Mouse (Mus musculus): ENCODE measurements around the gene Rtl10.
A peak's percentile ranks its signal among the peaks of the same experiment; 100 is the strongest.
"Not testable (repeated sequence)": the region's sequence is repeated elsewhere in the genome, so short reads cannot be mapped to it uniquely, and the experiment has no call there.

Rtl10 gene

DNA sequence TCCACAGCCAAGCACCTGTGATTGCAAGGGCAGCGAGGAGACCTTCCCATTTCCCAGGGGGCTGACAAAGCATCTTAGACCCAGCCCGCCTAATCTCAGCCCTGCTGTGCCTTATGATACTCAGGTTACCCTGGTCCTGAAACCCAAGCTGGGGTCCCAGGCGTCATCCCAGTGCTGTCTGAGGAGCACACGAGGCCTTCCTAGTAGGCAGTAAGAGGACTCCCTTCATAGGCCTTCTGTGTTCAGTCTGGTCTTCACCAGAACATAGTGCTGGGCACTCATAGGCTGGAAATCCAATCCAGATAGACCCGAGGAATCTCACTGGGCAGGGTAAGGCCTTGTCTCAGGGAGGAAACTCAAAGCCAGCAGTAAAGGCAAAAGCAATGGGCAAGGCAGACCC, 14.9 kb upstream of the Rtl10 start:
- DNase-seq (ENCODE audit: low spot score) = no peak

DNA sequence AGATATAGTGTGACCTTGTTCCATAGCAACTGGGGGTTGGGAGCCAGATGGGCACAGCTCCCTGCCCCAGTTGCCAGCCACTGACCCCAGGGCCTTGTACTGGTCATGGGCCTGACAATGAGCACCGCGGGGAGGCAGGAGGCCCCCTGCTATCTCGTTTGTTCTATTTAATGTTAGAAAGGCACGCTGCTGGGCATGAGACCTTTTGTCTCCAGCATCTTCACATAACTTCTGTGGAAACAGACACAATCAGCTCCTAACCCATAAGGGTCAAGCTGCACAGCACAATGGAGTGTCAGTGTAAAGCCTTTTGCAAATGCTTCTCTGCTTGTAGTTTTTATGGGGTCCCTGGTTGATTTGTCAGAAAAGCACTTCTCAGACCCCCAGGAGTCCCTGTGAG, 14.3 kb upstream of the Rtl10 start:
- no peak for DNase-seq (ENCODE audit: low spot score)

DNA sequence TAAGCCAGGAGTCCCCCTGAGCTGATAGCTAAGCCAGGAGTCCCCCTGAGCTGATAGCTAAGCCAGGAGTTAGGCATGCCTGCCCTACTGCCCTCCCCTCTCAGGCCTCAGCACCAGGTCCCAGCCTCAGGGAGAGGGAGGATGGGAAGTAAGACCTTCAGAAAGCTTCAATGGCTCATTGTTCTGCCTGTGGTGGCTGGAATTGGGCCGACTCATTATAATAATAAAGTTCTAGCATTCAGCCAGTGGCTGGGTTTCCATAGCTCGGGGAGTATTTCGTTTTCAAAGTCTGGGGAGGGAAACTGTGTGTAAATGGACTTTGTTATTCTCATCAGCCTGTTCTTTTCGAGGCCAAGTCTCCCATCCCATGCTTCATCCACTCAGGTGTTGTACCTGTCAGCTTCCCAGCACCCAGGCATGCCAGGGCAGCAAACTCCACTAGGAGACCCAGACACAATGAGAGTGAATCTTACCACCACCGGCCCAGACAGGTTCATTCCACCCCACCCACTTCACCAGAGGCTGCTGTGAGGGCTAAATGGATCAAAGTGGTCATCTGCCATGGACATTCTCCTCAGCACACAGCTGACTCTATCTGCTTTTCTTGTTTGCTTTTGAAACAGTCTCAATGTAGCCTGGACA, 13.8 kb upstream of the Rtl10 start:
- no peak for DNase-seq (ENCODE audit: low spot score)

DNA sequence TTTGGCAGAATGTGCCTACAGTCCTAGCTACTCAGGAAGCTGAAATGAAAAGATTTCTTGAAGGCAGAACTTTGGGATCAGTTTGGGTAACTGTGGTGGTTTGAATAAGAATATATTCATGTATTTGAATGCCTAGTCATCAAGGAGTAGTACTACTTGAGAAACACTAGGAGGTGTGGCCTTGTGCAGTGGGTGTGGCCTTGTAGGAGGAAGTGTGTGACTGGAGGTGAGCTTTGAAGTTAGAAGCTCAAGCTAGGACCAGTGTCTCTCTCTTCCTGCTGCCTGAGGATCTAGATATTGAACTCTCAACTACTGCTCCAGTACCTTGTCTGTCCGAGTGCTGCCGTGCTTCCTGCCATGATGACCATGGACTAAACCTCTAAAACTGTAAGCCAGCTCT, 12.6 kb upstream of the Rtl10 start:
- no peak for DNase-seq (ENCODE audit: low spot score)

DNA sequence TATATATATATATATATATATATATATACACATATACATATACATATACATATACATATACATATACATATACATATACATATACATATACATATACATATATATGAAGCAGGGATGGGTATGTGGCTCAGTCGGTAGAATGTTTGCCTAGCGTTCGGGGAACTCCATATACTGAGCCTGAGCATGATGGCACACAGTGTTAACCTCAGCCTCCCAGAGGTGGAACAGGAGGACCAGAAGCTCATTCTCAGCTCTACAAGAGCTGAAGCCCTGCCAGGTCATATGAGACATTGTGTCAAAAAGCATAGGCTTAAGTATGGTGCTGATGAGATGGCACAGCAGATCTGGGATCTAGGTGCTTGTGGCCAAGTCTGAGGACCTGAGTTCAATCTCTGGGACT, 8.4 kb upstream of the Rtl10 start:
- DNase-seq (ENCODE audit: low spot score) = no peak

DNA sequence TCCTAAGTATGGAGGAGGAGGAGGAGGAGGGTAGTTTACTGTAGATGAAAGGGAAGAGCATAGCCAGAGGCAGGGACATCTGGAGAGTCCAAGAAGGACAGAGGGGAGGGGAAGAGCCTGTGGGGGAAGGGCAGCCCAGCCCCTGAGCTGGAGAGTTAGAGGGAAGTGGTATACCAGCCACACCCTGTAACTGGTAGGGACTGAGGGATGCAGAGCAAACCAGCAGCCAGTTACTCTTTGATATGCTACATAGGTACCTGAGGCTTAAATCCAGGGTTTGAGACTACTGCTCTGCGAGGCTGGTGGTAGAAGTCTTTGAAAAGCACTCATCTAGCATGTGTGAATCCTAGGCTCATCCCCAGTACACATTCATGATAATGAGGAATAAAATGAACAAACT, 7.8 kb upstream of the Rtl10 start:
- DNase-seq (ENCODE audit: low spot score) = no peak

DNA sequence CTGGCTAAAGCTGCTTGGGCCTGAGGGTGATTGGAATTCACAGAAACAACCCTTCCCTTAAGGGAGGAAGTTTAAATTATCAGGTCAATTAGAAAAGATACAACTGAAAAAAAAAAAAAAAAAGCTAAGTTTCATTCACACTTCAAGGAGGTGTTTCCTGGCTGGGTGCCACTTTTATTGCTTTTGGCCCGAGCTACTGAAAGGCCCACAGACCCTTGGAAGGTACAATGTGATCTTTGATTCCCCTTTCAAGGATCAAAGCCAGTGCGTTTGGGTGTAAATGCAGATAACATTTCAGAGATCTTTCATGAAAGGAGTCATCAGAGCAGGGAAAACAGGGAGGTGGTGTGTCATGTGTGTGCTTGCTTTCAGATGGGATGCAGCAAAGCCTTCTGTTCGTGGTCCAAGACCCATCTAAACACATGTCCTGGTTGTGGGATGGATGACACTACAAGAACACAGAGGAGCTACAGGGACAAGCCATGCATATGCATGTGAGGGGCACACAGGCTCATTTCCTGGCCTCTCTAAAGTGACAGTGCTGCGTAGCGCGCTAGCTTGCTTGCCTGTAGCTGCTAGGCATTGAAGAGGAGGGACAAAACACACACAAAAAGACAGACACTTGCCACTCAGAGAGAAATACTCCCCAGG, 711 bp upstream of the Rtl10 start:
- DNase-seq (ENCODE audit: low spot score) = no peak

DNA sequence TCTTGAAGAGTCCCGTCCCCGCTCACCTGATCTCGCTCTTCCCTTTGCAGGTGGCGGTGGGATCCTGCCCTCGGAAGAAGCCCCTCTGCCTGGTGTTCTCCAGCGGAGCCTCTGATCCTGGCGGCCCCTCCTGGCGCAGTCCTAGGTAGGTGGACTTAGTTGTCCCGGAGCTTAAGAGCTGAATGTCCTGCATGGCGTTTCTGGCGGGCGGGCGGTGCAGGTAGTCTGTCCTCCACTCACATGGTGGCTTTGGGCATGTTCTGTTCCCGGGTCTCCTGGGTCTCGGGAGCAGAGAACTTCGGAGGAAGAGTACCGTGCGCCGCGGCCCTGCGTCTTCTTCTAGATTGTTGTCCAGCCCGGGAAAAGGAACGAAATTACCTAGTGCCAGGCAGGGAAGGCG, 295 bp downstream of the Rtl10 start:
- no peak for DNase-seq (ENCODE audit: low spot score)

DNA sequence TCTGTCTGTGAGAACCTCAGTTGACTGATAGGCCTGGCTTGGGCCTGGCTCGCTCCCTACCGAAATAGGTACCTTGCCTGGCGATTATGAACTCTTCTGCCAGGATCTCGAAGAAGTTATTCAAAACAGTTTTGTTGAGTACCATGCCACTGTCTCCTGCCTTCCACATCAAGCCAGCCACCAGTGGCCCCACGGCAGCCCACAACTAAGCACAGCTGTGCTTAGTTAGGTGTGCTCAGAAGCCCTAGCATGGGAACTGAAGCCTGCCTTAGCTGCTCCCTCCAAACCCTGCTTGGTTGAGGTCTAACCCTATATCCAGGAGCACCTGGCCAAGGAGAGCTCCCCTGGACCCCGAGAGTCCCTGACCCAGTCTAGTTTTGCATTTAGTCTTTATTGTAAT, 2.8 kb downstream of the Rtl10 start:
- DNase-seq (ENCODE audit: low spot score) = no peak

DNA sequence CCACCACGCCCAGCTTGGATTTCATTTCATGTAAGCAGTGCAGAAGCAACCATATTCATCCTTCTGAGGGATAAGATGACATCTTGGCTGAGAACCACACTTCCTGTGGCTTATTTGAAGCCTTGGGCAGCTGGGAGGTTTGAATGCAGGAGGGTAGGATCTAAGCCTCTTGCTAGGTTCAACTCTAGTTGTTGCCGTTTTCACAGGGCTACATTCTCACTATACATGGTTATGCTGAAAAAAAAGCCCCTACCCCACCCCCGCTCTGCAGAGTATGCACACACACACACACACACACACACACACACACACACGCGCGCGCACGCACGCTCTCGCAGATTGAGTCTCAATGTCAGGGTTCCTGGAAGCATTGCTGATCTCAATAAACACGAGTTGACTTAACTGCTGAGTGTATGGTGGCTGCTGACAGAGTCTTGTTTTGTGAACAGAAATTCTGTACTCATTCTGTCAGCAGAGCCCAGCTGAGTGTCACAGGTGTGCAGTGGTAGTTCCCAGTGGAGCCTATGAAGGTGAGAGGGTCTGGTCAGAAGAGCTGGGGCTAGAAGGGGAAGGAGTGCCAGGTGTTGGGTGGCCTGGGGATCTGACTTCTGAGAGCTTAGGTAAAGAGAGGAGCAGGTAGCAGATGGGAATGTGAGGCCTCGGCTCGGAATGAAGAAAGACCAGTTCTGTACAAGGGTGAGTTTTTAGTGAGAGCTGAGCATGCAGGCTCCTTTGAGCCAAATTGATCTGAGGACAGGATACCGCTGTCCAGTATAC, 5.1 kb downstream of the Rtl10 start:
- DNase-seq (ENCODE audit: low spot score) = no peak

DNA sequence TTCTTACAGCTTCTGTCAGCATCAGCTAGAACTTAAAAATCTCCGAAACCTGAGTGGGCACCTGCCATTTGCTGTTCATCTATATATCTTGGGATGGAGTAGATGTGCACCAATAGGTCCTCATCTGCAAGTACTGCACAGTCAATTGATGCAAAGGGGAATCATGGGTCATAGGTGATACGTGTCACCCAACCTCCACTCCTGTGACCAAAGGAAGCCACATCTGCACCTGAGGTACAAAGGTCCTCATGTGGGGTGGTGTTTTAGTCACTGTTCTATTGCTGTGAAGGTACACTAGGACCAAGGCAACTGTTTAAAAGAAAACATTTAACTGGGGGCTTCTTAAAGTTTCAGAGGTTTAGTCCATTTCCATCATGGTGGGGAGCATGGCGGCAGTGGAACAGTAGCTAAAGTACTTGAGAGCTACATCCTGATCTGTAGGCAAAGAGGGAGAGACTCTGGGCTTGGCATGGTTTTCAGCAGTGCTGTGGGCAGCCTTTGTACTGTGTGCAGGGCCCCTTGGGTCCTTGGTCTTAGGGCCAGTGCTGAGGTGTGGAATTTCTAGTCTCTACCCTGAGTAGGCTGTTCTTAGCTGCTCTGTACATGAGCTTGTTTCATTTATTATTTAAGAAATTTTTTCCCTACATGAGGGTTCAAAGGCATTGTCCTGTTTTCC, 8.0 kb downstream of the Rtl10 start:
- no peak for DNase-seq (ENCODE audit: low spot score)

DNA sequence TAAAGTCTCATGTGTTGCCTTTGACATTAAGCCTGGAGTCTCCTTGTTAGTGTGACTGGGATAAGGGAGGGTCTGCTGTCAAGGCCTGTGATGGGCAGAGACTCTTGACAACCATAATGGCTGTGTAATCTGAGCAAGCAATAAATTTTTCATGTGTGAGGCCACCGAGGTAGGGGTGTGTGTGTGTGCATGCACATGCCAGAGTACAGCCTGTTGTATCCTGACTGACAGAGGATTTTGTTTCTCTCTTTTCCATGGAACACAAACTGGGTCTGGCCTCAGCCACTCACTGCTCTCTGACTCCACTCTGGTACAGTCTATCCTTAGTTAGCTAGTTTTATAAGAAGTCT, 8.5 kb downstream of the Rtl10 start:
- no peak for DNase-seq (ENCODE audit: low spot score)

DNA sequence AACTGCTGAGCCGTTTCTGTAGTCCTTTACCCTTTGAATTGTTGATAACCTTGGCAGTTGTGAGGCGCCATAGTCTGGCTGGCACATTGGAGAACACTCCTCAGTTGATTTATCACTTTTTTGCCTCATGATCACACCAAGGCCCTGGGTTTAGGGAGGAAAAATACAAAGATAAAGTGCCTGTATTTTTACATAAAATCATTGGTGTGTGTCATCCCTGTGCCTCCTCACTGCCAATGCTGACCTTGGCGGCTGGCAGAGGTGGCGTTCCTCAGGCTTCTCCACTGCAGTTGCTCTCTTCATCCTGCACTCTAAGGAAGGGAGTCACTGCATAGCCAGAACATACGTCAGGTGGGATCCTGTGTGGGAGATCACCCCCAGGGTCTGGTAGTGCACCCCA, 13.0 kb downstream of the Rtl10 start:
- no peak for DNase-seq (ENCODE audit: low spot score)

DNA sequence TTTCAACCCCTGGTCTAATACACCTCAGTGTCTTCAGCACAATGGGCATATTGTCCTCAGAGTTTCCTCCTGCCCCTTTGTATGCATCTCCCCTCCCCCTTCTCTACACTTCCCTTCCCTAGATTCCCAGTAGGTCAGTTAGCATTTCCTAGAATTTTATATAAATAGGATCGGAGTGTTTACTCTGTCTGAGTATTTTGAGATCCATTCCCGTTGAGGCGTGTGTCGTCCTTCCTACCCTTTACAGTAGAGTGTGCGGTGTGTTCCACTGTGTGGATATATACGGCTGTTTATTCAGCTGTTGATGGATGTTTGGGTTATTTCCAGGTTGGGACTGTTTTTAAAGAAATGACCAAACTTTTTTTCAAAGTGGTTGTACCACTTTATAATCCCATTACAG, 14.8 kb downstream of the Rtl10 start:
- DNase-seq (ENCODE audit: low spot score) = no peak

DNA sequence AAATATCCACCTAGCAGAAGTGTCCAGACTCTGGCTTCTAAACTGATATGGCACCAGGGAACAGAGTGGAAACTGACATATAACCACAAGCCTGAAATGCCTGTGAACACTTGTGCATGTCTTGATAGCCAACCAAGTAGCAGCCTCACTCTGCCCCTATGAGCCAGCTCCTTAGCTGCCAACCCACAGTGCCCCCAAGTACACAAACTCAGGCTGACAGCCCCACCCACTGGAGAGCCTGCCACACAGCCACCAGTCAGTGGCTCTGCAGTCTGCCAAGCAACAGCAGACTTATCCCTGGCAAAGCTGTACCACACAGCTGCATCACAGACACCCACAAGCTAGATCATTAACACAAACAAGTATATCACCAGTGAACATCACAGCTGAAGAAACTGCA, 19.4 kb downstream of the Rtl10 start:
- peak; percentile 3 for DNase-seq (ENCODE audit: low spot score)

DNA sequence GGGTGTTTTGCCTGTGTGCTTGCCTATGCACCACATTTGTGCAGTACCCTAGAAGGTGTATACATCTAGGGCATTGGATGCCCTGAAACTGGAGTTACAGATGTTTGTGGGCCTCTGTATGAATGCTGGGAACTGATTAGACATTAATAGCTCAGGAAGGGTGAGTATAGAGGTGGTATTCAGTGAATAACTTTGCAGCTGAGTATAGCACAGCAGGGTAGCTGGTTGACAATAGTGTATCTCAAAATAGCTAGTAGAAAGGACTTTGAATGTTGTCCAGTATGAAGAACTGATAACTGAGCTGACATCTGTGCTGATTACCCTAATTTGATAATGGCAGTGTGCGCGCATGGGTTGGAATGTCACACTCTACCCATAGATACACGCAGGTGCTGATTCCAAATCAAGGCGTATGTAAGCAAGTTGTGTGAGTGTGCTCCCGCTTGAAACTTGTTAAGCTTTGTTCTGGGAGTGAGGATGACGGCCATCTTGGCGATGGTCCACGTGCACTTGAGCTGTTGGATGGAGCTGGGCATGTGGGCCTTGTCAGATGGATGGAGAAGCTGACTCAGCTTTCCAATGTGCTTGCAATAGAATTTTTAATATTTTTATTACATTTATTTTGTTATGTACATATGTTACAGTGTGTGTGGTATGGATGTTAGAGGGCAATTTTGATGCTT, 25.0 kb downstream of the Rtl10 start:
- DNase-seq (ENCODE audit: low spot score) = no peak

DNA sequence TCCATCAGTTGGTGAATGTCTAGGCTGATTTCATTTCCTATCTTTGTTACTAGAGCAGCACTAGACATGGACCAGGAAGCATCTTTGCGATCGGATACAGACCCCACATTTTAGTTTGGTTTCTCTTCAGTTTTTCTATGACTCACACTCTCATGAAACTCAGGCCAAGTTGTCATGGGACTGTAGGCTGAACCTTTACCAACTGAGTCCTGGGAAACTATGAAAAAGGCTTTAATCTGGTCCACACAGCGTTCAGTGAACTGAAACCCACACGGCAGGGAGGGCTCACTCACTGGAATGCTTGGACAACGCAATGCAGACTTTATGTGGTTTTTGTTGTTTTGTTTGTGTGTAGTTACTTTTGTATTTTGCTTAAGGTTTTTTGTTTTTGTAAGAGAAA, 30.0 kb downstream of the Rtl10 start:
- no peak for DNase-seq (ENCODE audit: low spot score)

DNA sequence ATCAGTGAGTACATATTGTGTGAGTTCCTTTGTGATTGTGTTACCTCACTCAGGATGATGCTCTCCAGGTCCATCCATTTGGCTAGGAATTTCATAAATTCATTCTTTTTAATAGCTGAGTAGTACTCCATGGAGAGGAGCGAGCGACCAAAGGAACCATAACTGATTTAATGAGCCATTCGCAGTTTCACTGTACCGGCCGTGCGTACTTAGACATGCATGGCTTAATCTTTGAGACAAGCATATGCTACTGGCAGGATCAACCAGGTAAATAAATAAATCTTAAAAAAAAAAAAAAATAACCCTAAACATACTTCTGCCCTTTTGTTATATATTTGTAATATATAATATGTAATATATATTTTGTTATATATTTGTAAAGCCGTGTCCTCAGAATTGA, 34.4 kb downstream of the Rtl10 start:
- not testable (repeated sequence) for DNase-seq (ENCODE audit: low spot score)

DNA sequence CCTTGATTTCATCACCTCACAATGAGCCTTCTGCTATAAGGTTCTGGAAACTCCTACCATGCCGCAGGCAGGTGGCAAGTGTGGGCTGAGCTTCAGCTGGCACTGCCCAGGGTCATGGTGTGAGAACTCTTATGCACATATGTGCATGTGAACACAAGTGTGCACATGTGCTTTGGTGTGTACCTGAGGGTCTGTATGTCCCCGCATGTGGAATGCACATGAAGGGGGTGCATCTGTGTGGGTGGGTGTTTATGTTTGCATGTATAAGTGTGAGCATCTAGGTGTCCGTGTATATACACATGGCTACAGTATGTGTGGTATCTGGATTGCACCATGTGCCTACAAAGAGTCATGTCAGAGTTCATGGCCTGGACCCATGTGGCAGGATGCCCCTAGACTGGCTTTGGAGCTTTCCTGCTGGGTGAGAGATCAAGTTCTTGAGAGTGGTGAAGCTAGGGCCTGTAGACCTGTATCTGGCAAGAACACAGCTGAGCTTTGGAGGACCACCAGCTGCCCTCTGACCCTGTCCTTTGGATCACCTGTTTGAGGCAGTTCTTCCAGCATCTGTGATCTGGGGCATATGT, 38.8 kb downstream of the Rtl10 start:
- no peak for DNase-seq (ENCODE audit: low spot score)

DNA sequence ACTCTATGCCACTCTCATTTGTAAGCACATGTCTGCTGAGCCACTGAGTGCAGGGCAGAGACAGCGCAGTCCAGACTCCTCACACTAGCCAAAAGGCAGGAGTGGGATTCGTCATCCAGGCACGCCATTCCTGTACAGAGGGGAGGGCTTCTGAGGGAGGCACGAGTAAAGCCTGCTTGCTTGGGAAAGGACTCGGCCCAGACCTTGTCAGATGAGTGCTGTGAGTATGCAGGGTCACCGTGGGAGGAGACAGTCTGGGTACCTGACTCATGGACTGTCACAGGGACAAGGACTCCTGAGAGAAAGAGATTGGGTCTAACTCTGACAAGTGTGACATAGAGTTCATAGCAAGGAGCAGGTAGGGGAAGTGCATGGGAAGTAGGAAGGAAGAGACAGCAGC, 40.6 kb downstream of the Rtl10 start:
- no peak for DNase-seq (ENCODE audit: low spot score)

DNA sequence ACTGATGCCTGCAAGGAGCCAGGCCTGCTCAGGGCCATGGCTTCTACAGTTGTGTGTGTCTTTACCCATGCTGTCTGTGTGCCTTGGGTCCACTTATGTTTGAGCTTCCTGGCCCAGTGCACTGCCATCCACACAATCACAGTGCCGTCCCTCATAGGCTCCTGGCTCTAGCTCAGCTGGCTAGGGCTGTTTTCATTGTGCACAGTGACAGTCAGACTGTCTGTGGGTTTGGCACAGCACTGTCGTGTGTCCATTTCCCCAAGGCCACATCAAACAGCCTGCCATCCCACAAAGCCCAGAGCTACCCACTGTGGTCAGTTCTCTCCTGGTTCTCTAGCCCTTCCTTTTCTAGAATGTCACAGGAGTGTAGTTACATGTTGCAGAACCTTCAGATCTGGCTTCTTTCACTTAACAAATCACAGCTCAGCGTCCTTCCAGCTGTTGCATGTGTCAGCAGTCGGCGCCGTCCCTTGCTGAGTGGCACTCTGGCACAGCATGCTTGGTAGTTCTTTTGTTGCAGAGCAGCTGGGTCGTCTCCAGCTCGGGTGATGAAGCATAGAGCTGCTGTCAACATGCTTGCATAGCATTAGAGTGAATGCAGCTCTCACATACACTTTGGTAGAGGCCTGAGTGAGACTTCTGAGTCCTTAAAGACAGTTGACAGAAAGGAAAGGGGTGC, 44.6 kb downstream of the Rtl10 start:
- no peak for DNase-seq (ENCODE audit: low spot score)

DNA sequence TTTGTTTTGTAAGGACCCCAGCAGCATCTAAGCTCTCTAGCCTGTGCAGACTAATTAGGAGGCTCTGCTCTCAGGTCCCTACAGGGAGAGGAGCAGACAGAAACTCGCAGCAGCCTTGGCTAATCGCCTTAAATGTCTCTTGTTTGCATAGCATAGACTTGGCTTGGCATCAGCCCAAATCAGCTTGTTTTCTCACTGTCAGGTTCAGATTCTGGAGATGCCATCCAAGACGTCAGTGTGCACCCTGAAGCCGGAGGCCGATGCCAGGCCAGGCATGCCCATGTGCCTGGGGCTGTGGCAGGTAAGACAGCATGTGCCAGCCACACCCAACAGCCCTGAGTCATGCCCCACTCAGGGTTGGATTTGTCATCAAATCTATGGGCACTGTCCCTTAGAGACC, 49.2 kb downstream of the Rtl10 start:
- DNase-seq (ENCODE audit: low spot score) = no peak
